Mouse (Mus musculus) kidney, adult 2 months (tissue): ENCODE results near the gene Ube4b. TPM values are rescaled to one million over a fixed set of nuclear protein-coding genes. Genes with fewer than 3 reads are reported as not detected.

ENCODE experiments used
- DNase-seq: peaks from one replicate; pipeline ENCODE4 v3.0.0; 2021
- H3K27ac ChIP-seq: fragments of 200-500 bp; 2 replicates; pipeline ENCODE4 v1.5.1; 2012; ENCODE audit warnings: low read depth, low read length, control low read depth, inconsistent platforms; ENCODE audit not compliant: insufficient read depth
- H3K27me3 ChIP-seq: fragments of 200-500 bp; replicated peaks from 2 replicates; pipeline ENCODE4 v1.6.1; 2012; ENCODE audit warnings: mild to moderate bottlenecking, moderate library complexity, low read length, inconsistent platforms; ENCODE audit not compliant: control insufficient read depth, insufficient read depth
- H3K36me3 ChIP-seq: fragments of 200-500 bp; 2 replicates; pipeline ENCODE4 v1.6.1; 2012; ENCODE audit warnings: mild to moderate bottlenecking, moderate library complexity, low read length, inconsistent platforms; ENCODE audit not compliant: control insufficient read depth, insufficient read depth
- H3K4me1 ChIP-seq: fragments of 200-500 bp; 2 replicates; pipeline ENCODE4 v1.6.1; 2011; ENCODE audit warnings: low read length; ENCODE audit not compliant: control insufficient read depth, insufficient read depth
- H3K4me3 ChIP-seq: fragments of 200-500 bp; 2 replicates; pipeline ENCODE4 v1.5.1; 2011; ENCODE audit warnings: mild to moderate bottlenecking, low read depth, low read length, control low read depth; ENCODE audit not compliant: insufficient read depth
- CTCF ChIP-seq: fragments of 200-500 bp; conservative IDR thresholded peaks from 2 replicates; pipeline ENCODE4 v1.5.1; 2011; ENCODE audit warnings: low read depth, mild to moderate bottlenecking, control low read depth, low read length, moderate library complexity, mixed read lengths; ENCODE audit not compliant: insufficient read depth, insufficient read length
- POLR2A ChIP-seq: fragments of 200-500 bp; IDR thresholded peaks from one replicate; pipeline ENCODE4 v1.6.1; 2011; ENCODE audit warnings: low read depth, low read length, control low read depth
- WGBS: fragments of 180-500 bp; shearing (Covaris S2); methylation state at CpG from one replicate; pipeline ENCODE4 v1.1.7; 2018; 5-methylcytosine and 5-hydroxymethylcytosine counted together
- polyA plus RNA-seq: library from polyadenylated mRNA; depleted of rRNA; stranded (reverse); fragments of >200 nt; gene quantifications from 2 replicates; pipeline ENCODE4 v1.2.3, GENCODE M21; 2012

The Ube4b gene
- polyA plus RNA-seq, 1 experiment: 56.5 TPM

GRCm38 (mm10) chr4:149429592-149429991 is 3.0 kb upstream of the Ube4b start:
- Histone ChIP-seq H3K36me3 (no peaks in the 10 kb centered on the region), H3K27ac (no peak overlapping the region), H3K27me3 (no peaks in the 10 kb centered on the region), H3K4me3 (no peak overlapping the region), H3K4me1 (0 out of 2 replicates have a peak, but pooled peaks cover 2% of the 10 kb centered on the region)
- 88% methylated on average over 5 of the region's 5 CpGs for WGBS
- TF ChIP-seq CTCF: no peak
- no peak for TF ChIP-seq POLR2A
- DNase-seq: no peak

GRCm38 (mm10) chr4:149425801-149426292 is 702 bp downstream of the Ube4b start:
- Histone ChIP-seq H3K36me3 (no peaks in the 10 kb centered on the region), H3K27me3 (no peaks in the 10 kb centered on the region), H3K4me3 (peak overlapping the region; percentile 90), H3K27ac (peak overlapping the region; percentile 94), H3K4me1 (peaks cover 20% of the 10 kb centered on the region)
- under 1% methylated on average over 35 of the region's 35 CpGs for WGBS
- DNase-seq: peak; percentile 48
- TF ChIP-seq POLR2A: no peak
- TF ChIP-seq CTCF: no peak

GRCm38 (mm10) chr4:149424755-149425154 is 1.8 kb downstream of the Ube4b start:
- peak overlapping the region; percentile 12; the same call in 1 of the 2 replicates for H3K27ac ChIP-seq
- H3K4me3 ChIP-seq: peak overlapping the region; percentile 45
- H3K36me3 ChIP-seq: no peaks in the 10 kb centered on the region
- WGBS: 3% methylated on average over 9 of the region's 9 CpGs
- H3K27me3 ChIP-seq: no peaks in the 10 kb centered on the region
- no peak for TF ChIP-seq POLR2A
- TF ChIP-seq CTCF: no peak
- peaks cover 20% of the 10 kb centered on the region for H3K4me1 ChIP-seq
- DNase-seq: no peak

GRCm38 (mm10) chr4:149417854-149418365 is 8.6 kb downstream of the Ube4b start:
- DNase-seq: no peak
- no peaks in the 10 kb centered on the region for H3K27me3 ChIP-seq
- H3K4me1 ChIP-seq: peaks cover 52% of the 10 kb centered on the region
- H3K36me3 ChIP-seq: no peaks in the 10 kb centered on the region
- TF ChIP-seq CTCF (no peak), POLR2A (no peak)
- no peak overlapping the region for H3K4me3 ChIP-seq
- H3K27ac ChIP-seq: peak overlapping the region; percentile 16; the same call in 1 of the 2 replicates
- 48% methylated on average over 5 of the region's 5 CpGs for WGBS

- DNase-seq: no peak
- no peak for TF ChIP-seq CTCF
- WGBS: 58% methylated on average over 2 of the region's 2 CpGs
- Histone ChIP-seq H3K4me3 (no peak overlapping the region), H3K27me3 (no peaks in the 10 kb centered on the region), H3K36me3 (no peaks in the 10 kb centered on the region; the same call in 1 of the 2 replicates), H3K4me1 (peaks cover 48% of the 10 kb centered on the region), H3K27ac (peak overlapping the region; percentile 57)
These were observed 9.6 kb downstream of the Ube4b start for GRCm38 (mm10) chr4:149416986-149417385.

GRCm38 (mm10) chr4:149416417-149416816 is 10.1 kb downstream of the Ube4b start:
- H3K27ac ChIP-seq: peak overlapping the region; percentile 57
- peaks cover 42% of the 10 kb centered on the region for H3K4me1 ChIP-seq
- no peak for DNase-seq
- no peaks in the 10 kb centered on the region for H3K27me3 ChIP-seq
- H3K36me3 ChIP-seq: no peaks in the 10 kb centered on the region; the same call in 1 of the 2 replicates
- H3K4me3 ChIP-seq: no peak overlapping the region
- TF ChIP-seq CTCF (no peak), POLR2A (no peak)
- WGBS: 46% methylated on average over 10 of the region's 10 CpGs

GRCm38 (mm10) chr4:149415651-149416169 is 10.8 kb downstream of the Ube4b start:
- peaks cover 36% of the 10 kb centered on the region for H3K4me1 ChIP-seq
- no peak overlapping the region for H3K4me3 ChIP-seq
- 4% methylated on average over 13 of the region's 13 CpGs for WGBS
- peak overlapping the region; percentile 57 for H3K27ac ChIP-seq
- DNase-seq: peak; percentile 90
- no peak for TF ChIP-seq POLR2A
- no peak for TF ChIP-seq CTCF
- no peaks in the 10 kb centered on the region; the same call in 1 of the 2 replicates for H3K36me3 ChIP-seq
- H3K27me3 ChIP-seq: no peaks in the 10 kb centered on the region
